ENCODE assay signal across 8 mouse cellular contexts in genomic region chr14:13960482-13961325, GRCm38 (mm10). TPM values are rescaled to one million over a fixed set of nuclear protein-coding genes. Genes with fewer than 3 reads are reported as not detected.
DNase-seq lines count a peak whose midpoint lies in the region; ATAC-seq lines count a peak whose summit lies in the region.

No protein-coding gene starts in this region.

- under 1% methylated on average over 54 of the region's 75 CpGs for WGBS in hindbrain, embryonic 14.5 days

- H3K4me3 ChIP-seq in hindbrain, embryonic 14.5 days (replicated peaks; ENCODE audit: low read length) = peak overlapping the region; percentile 92

- H3K36me3 ChIP-seq in hindbrain, embryonic 14.5 days (replicated peaks; ENCODE audit: control insufficient read depth, insufficient read depth) = 0 out of 2 replicates have a peak, but pooled peaks cover 5% of the 10 kb centered on the region

- H3K9me3 ChIP-seq in hindbrain, embryonic 14.5 days (ENCODE audit: control insufficient read depth, low read length) = no peaks in the 10 kb centered on the region

- H3K27ac ChIP-seq in hindbrain, embryonic 14.5 days = peak overlapping the region; percentile 93

- H3K27me3 ChIP-seq in hindbrain, embryonic 14.5 days (ENCODE audit: control insufficient read depth, insufficient read depth, low read length) = no peaks in the 10 kb centered on the region

- H3K4me2 ChIP-seq in hindbrain, embryonic 14.5 days (replicated peaks) = peak overlapping the region; percentile 60

- H3K9ac ChIP-seq in hindbrain, embryonic 14.5 days = peak overlapping the region; percentile 96

- peak; percentile 59 for DNase-seq in T-cell, adult 2 months (ENCODE audit: low spot score)
- peak; percentile 78 to 87 for DNase-seq in cerebellum, postnatal 25 days
- DNase-seq in frontal cortex, postnatal 36 days (ENCODE audit: low spot score in 2 of 2) = peak; percentile 47 to 51
- peak; percentile 60 for DNase-seq in hindbrain, embryonic 14.5 days (ENCODE audit: low spot score)
- DNase-seq in left cerebral cortex, adult 8-10 months (ENCODE audit: low spot score in 2 of 2) = peak; percentile 22 to 43
- peak; percentile 55 for DNase-seq in right cerebral cortex, adult 18-20 months
- DNase-seq in urinary bladder, postnatal 36 days (ENCODE audit: low spot score in 2 of 2) = peak; percentile 52 to 59

- peak; percentile 91 for ATAC-seq in hindbrain, embryonic 14.5 days (ENCODE audit: low FRiP score)
- peak; percentile 75 for ATAC-seq in megakaryocyte, adult 5-6 weeks (ENCODE audit: poor library complexity, severe bottlenecking)

- H3K4me1 ChIP-seq in hindbrain, embryonic 14.5 days (replicated peaks; ENCODE audit: control insufficient read depth, insufficient read depth, low read length) = peaks cover 14% of the 10 kb centered on the region; the same call in 1 of the 2 replicates

RNA-seq across cellular contexts. Expression of gene Atxn7, which starts 0.5 kb away (rescaled TPM):
- polyA plus RNA-seq in hindbrain, embryonic 14.5 days (2014; fragmentation: Nextera tagmentation; extraction: Ambion mirVana) = 5.0 and 5.1 TPM in 2 replicates
- 10 to 100 TPM; 25.6 to 29.9 (median 28.8) TPM for total RNA-seq in left cerebral cortex, adult 8-10 months (2022)
- total RNA-seq in megakaryocyte, adult 5-6 weeks (2015) = 20.1 and 23.6 TPM in 2 replicates
- 21.3 and 21.5 TPM in 2 replicates for total RNA-seq in megakaryocyte, adult 5-6 weeks (2017)

RNA-seq across cellular contexts. Expression of gene Thoc7, which starts 0.9 kb away (rescaled TPM):
- 197 and 201 TPM in 2 replicates for polyA plus RNA-seq in hindbrain, embryonic 14.5 days (2014; fragmentation: Nextera tagmentation; extraction: Ambion mirVana)
- total RNA-seq in left cerebral cortex, adult 8-10 months (2022) = 10 to 100 TPM; 81.7 to 95.6 (median 93.9) TPM
- total RNA-seq in megakaryocyte, adult 5-6 weeks (2015) = 200 and 258 TPM in 2 replicates
- 223 and 268 TPM in 2 replicates for total RNA-seq in megakaryocyte, adult 5-6 weeks (2017)

RNA-seq across cellular contexts. Expression of gene Gm281, which starts 46.4 kb away (rescaled TPM):
- polyA plus RNA-seq in hindbrain, embryonic 14.5 days (2014; fragmentation: Nextera tagmentation; extraction: Ambion mirVana) = 0.08 TPM in 1 of 2 replicates, not detected in the other
- not detected for total RNA-seq in left cerebral cortex, adult 8-10 months (2022)
- total RNA-seq in megakaryocyte, adult 5-6 weeks (2015) = not detected in 2 replicates
- total RNA-seq in megakaryocyte, adult 5-6 weeks (2017) = not detected in 2 replicates

Comparison
In these comparisons a context has a peak if more than half of its experiments do, and no peak if none do; other contexts are left out.
1. Peak in every context shown above with its lines: DNase-seq, ATAC-seq, H3K4me3 ChIP-seq and H3K27ac ChIP-seq.
2. DNase-seq: peak in every context shown above with its lines; median percentile 82 in cerebellum, postnatal 25 days; 60 in hindbrain, embryonic 14.5 days; 59 in T-cell, adult 2 months; 56 in urinary bladder, postnatal 36 days; 55 in right cerebral cortex, adult 18-20 months; 49 in frontal cortex, postnatal 36 days; 32 in left cerebral cortex, adult 8-10 months.